Mouse (Mus musculus): Measurements from ENCODE around the gene Fam3c. TPM values are rescaled to one million over a fixed set of nuclear protein-coding genes. Genes with fewer than 3 reads are reported as not detected.
A peak's percentile ranks its signal among the peaks of the same experiment; 100 is the strongest.

Gene Fam3c
- polyA plus RNA-seq, 1 experiment from 2014 or later: 35.1 TPM

DNA sequence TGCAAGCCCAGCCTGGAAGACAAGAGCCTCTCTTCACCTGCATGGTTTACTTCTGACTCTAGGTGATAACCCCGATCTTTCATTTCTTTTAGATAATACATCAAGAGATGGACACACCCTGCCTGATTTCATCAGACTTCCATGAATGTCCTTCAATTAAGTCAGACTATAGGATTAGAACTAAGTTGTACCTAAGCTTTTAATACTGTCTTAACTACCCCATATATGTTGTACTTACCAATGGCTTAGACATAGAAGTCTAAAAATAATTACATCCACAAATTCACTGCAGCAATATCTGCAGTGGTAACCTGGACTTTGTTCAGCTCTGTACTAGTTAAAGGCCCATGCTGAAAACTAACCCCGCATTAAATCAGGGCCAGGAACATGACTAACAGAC lies 23.5 kb downstream of the Fam3c start:
- Histone ChIP-seq H3K4me3 (ENCODE audit: low read depth, low read length) (no peak overlapping the region), H3K27me3 (ENCODE audit: control insufficient read depth, insufficient read depth, low read length) (no peaks in the 10 kb centered on the region), H3K27ac (ENCODE audit: low read depth, low read length) (no peak overlapping the region), H3K36me3 (ENCODE audit: control insufficient read depth, insufficient read depth, low read length) (no peaks in the 10 kb centered on the region), H3K9me3 (ENCODE audit: control insufficient read depth, low read length) (no peaks in the 10 kb centered on the region), H3K4me2 (ENCODE audit: low read depth, low read length, severe bottlenecking) (no peak overlapping the region), H3K4me1 (replicated peaks; ENCODE audit: control insufficient read depth, insufficient read depth, low read length) (no peaks in the 10 kb centered on the region), H3K9ac (ENCODE audit: low read length) (no peak overlapping the region)
- DNase-seq (ENCODE audit: low spot score) (no peak), ATAC-seq (replicated peaks; ENCODE audit: low FRiP score) (no peak)
- WGBS: 89% methylated on average over 2 of the region's 2 CpGs

- no peak for DNase-seq (ENCODE audit: low spot score)
- Histone ChIP-seq H3K27ac (ENCODE audit: low read depth, low read length) (no peak overlapping the region), H3K4me2 (ENCODE audit: low read depth, low read length, severe bottlenecking) (no peak overlapping the region), H3K4me1 (replicated peaks; ENCODE audit: control insufficient read depth, insufficient read depth, low read length) (no peaks in the 10 kb centered on the region), H3K36me3 (ENCODE audit: control insufficient read depth, insufficient read depth, low read length) (no peaks in the 10 kb centered on the region), H3K9me3 (ENCODE audit: control insufficient read depth, low read length) (no peaks in the 10 kb centered on the region), H3K4me3 (ENCODE audit: low read depth, low read length) (no peak overlapping the region), H3K27me3 (ENCODE audit: control insufficient read depth, insufficient read depth, low read length) (no peaks in the 10 kb centered on the region), H3K9ac (ENCODE audit: low read length) (no peak overlapping the region)
- no peak for ATAC-seq (replicated peaks; ENCODE audit: low FRiP score)
- WGBS: 90% methylated on average over 13 of the region's 13 CpGs
These were observed 25.7 kb downstream of the Fam3c start for GRCm38 (mm10) chr6:22330169-22330960.

GRCm38 (mm10) chr6:22327931-22328330 lies 28.1 kb downstream of the Fam3c start:
- Histone ChIP-seq H3K4me1 (replicated peaks; ENCODE audit: control insufficient read depth, insufficient read depth, low read length) (no peaks in the 10 kb centered on the region), H3K27me3 (ENCODE audit: control insufficient read depth, insufficient read depth, low read length) (no peaks in the 10 kb centered on the region), H3K9ac (ENCODE audit: low read length) (no peak overlapping the region), H3K9me3 (ENCODE audit: control insufficient read depth, low read length) (no peaks in the 10 kb centered on the region), H3K4me2 (ENCODE audit: low read depth, low read length, severe bottlenecking) (no peak overlapping the region), H3K36me3 (ENCODE audit: control insufficient read depth, insufficient read depth, low read length) (no peaks in the 10 kb centered on the region), H3K4me3 (ENCODE audit: low read depth, low read length) (no peak overlapping the region), H3K27ac (ENCODE audit: low read depth, low read length) (no peak overlapping the region)
- DNase-seq (ENCODE audit: low spot score) (no peak), ATAC-seq (replicated peaks; ENCODE audit: low FRiP score) (no peak)
- 82% methylated on average over 8 of the region's 8 CpGs for WGBS

DNA sequence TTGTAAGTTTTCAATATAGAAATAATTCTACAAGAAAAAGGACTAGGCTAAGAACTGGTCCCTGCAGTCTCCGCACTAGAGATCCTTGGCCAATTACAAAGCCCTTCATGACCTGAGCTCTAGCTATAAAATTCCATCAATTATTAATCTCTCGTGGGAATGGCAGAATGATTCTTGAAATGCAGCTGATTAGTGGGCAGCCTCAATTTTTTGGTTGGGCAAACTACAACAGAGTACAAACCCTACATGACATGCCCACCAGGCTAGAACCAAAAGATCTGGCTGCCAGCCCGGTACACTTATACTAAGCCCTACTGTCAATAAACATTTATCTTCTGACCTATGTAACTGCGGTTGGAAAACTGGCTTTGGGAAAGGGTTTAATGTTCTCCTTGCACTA lies 29.0 kb downstream of the Fam3c start:
- H3K4me2 ChIP-seq (ENCODE audit: low read depth, low read length, severe bottlenecking): no peak overlapping the region
- no peak overlapping the region for H3K9ac ChIP-seq (ENCODE audit: low read length)
- H3K4me1 ChIP-seq (replicated peaks; ENCODE audit: control insufficient read depth, insufficient read depth, low read length): no peaks in the 10 kb centered on the region
- no peak overlapping the region for H3K4me3 ChIP-seq (ENCODE audit: low read depth, low read length)
- no peaks in the 10 kb centered on the region for H3K36me3 ChIP-seq (ENCODE audit: control insufficient read depth, insufficient read depth, low read length)
- ATAC-seq (replicated peaks; ENCODE audit: low FRiP score) (no peak), DNase-seq (ENCODE audit: low spot score) (no peak)
- no peak overlapping the region for H3K27ac ChIP-seq (ENCODE audit: low read depth, low read length)
- no peaks in the 10 kb centered on the region for H3K9me3 ChIP-seq (ENCODE audit: control insufficient read depth, low read length)
- WGBS: 90% methylated on average over 4 of the region's 4 CpGs
- H3K27me3 ChIP-seq (ENCODE audit: control insufficient read depth, insufficient read depth, low read length): no peaks in the 10 kb centered on the region

GRCm38 (mm10) chr6:22326289-22326688 lies 29.8 kb downstream of the Fam3c start:
- ATAC-seq (replicated peaks; ENCODE audit: low FRiP score) (no peak), DNase-seq (ENCODE audit: low spot score) (no peak)
- WGBS: 84% methylated on average over 4 of the region's 4 CpGs

GRCm38 (mm10) chr6:22325364-22326072 lies 30.5 kb downstream of the Fam3c start:
- no peaks in the 10 kb centered on the region for H3K36me3 ChIP-seq (ENCODE audit: control insufficient read depth, insufficient read depth, low read length)
- WGBS: 55% methylated on average over 13 of the region's 13 CpGs
- no peak overlapping the region for H3K4me2 ChIP-seq (ENCODE audit: low read depth, low read length, severe bottlenecking)
- DNase-seq (ENCODE audit: low spot score) (peak; percentile 82), ATAC-seq (replicated peaks; ENCODE audit: low FRiP score) (peak; percentile 60; the same call in 1 of the 2 replicates)
- H3K4me3 ChIP-seq (ENCODE audit: low read depth, low read length): no peak overlapping the region
- H3K9me3 ChIP-seq (ENCODE audit: control insufficient read depth, low read length): no peaks in the 10 kb centered on the region
- no peak overlapping the region for H3K9ac ChIP-seq (ENCODE audit: low read length)
- H3K27ac ChIP-seq (ENCODE audit: low read depth, low read length): no peak overlapping the region
- H3K27me3 ChIP-seq (ENCODE audit: control insufficient read depth, insufficient read depth, low read length): no peaks in the 10 kb centered on the region
- H3K4me1 ChIP-seq (replicated peaks; ENCODE audit: control insufficient read depth, insufficient read depth, low read length): no peaks in the 10 kb centered on the region

More at GRCm38 (mm10) chr6:22326289-22326688, 29.8 kb downstream of the Fam3c start:
- Histone ChIP-seq H3K4me1 (replicated peaks; ENCODE audit: control insufficient read depth, insufficient read depth, low read length) (no peaks in the 10 kb centered on the region), H3K4me3 (ENCODE audit: low read depth, low read length) (no peak overlapping the region), H3K27ac (ENCODE audit: low read depth, low read length) (no peak overlapping the region), H3K4me2 (ENCODE audit: low read depth, low read length, severe bottlenecking) (no peak overlapping the region), H3K9me3 (ENCODE audit: control insufficient read depth, low read length) (no peaks in the 10 kb centered on the region), H3K27me3 (ENCODE audit: control insufficient read depth, insufficient read depth, low read length) (no peaks in the 10 kb centered on the region), H3K36me3 (ENCODE audit: control insufficient read depth, insufficient read depth, low read length) (no peaks in the 10 kb centered on the region), H3K9ac (ENCODE audit: low read length) (no peak overlapping the region)

- no peak for DNase-seq (ENCODE audit: low spot score)
- Histone ChIP-seq H3K27ac (ENCODE audit: low read depth, low read length) (no peak overlapping the region), H3K9ac (ENCODE audit: low read length) (no peak overlapping the region), H3K4me3 (ENCODE audit: low read depth, low read length) (no peak overlapping the region), H3K36me3 (ENCODE audit: control insufficient read depth, insufficient read depth, low read length) (no peaks in the 10 kb centered on the region), H3K4me2 (ENCODE audit: low read depth, low read length, severe bottlenecking) (no peak overlapping the region), H3K9me3 (ENCODE audit: control insufficient read depth, low read length) (no peaks in the 10 kb centered on the region), H3K27me3 (ENCODE audit: control insufficient read depth, insufficient read depth, low read length) (no peaks in the 10 kb centered on the region; the same call in 1 of the 2 replicates), H3K4me1 (replicated peaks; ENCODE audit: control insufficient read depth, insufficient read depth, low read length) (no peaks in the 10 kb centered on the region)
- WGBS: 65% methylated on average over 14 of the region's 14 CpGs
- ATAC-seq (replicated peaks; ENCODE audit: low FRiP score): no peak
These were observed 58.0 kb downstream of the Fam3c start for GRCm38 (mm10) chr6:22298059-22298458.

DNA sequence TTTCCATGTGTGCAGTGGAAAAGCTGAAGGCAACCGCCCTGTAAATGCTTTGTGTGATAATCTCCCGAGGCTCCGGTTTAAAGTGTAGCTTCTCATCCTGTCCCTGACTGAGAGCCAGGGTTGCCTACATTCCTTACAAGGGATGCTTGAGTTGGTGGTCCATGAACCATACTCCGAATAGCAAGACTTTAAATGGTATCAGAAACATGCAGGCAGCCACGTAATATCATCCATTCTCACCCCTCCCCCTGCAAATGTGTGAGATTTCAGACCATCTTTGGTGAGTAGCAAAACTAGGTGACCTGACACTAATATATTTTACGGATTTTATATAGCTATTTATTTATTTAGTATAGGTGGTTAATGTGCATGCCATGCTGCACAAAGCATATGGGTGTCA lies 59.0 kb downstream of the Fam3c start:
- H3K9ac ChIP-seq (ENCODE audit: low read length): no peak overlapping the region
- WGBS: 86% methylated on average over 6 of the region's 6 CpGs
- H3K4me3 ChIP-seq (ENCODE audit: low read depth, low read length): no peak overlapping the region
- no peak overlapping the region for H3K27ac ChIP-seq (ENCODE audit: low read depth, low read length)
- no peaks in the 10 kb centered on the region for H3K9me3 ChIP-seq (ENCODE audit: control insufficient read depth, low read length)
- ATAC-seq (replicated peaks; ENCODE audit: low FRiP score) (no peak), DNase-seq (ENCODE audit: low spot score) (no peak)
- no peaks in the 10 kb centered on the region for H3K4me1 ChIP-seq (replicated peaks; ENCODE audit: control insufficient read depth, insufficient read depth, low read length)
- H3K27me3 ChIP-seq (ENCODE audit: control insufficient read depth, insufficient read depth, low read length): no peaks in the 10 kb centered on the region; the same call in 1 of the 2 replicates
- no peak overlapping the region for H3K4me2 ChIP-seq (ENCODE audit: low read depth, low read length, severe bottlenecking)
- H3K36me3 ChIP-seq (ENCODE audit: control insufficient read depth, insufficient read depth, low read length): no peaks in the 10 kb centered on the region
